8 mouse cellular contexts compared by ENCODE assay signal in genomic region chr12:83072181-83072887, GRCm38 (mm10).
DNase-seq lines count a peak whose midpoint lies in the region; ATAC-seq and TF ChIP-seq lines count a peak whose summit lies in the region.

No protein-coding gene starts in this region.

- no peak for ATAC-seq in kidney, embryonic 16.5 days (ENCODE audit: low FRiP score, low TSS enrichment)
- ATAC-seq in embryonic facial prominence, embryonic 13.5 days (ENCODE audit: insufficient number of reproducible peaks, insufficient read depth, low FRiP score, low TSS enrichment, low read depth): no peak
- no peak for ATAC-seq in hindbrain, postnatal 0 days

- WGBS in kidney, embryonic 16.5 days: 28% methylated on average over 3 of the region's 3 CpGs
- 35% methylated on average over 3 of the region's 3 CpGs for WGBS in bone marrow, adult 2 months
- 41% methylated on average over 3 of the region's 3 CpGs for WGBS in embryonic facial prominence, embryonic 13.5 days
- WGBS in hindbrain, postnatal 0 days: 30% methylated on average over 3 of the region's 3 CpGs

- H3K4me2 ChIP-seq in kidney, embryonic 16.5 days (replicated peaks; ENCODE audit: low read depth, low read length): no peak overlapping the region
- H3K4me2 ChIP-seq in embryonic facial prominence, embryonic 13.5 days: 0 out of 2 replicates have a peak overlapping the region, but pooled peaks have one; percentile 22
- H3K4me2 ChIP-seq in hindbrain, postnatal 0 days (ENCODE audit: low read depth, low read length): no peak overlapping the region

- no peak for TF ChIP-seq POLR2A in bone marrow, adult 2 months (IDR thresholded peaks at IDR 0.05; ENCODE audit: borderline replicate concordance, control insufficient read depth, low read depth, low read length)

- H3K27me3 ChIP-seq in kidney, embryonic 16.5 days (ENCODE audit: insufficient read depth, low read length): no peaks in the 10 kb centered on the region
- H3K27me3 ChIP-seq in embryonic facial prominence, embryonic 13.5 days: no peaks in the 10 kb centered on the region
- no peaks in the 10 kb centered on the region for H3K27me3 ChIP-seq in hindbrain, postnatal 0 days (ENCODE audit: insufficient read depth, low read length)

- no peak for TF ChIP-seq CTCF in bone marrow, adult 2 months (IDR thresholded peaks at IDR 0.05; ENCODE audit: control insufficient read depth, insufficient read depth, low read length)
- TF ChIP-seq CTCF in hindbrain, postnatal 0 days (IDR thresholded peaks at IDR 0.05; ENCODE audit: low read depth): peak; percentile 78

- no peak overlapping the region for H3K9ac ChIP-seq in kidney, embryonic 16.5 days (replicated peaks; ENCODE audit: low read length)
- no peak overlapping the region for H3K9ac ChIP-seq in embryonic facial prominence, embryonic 13.5 days
- no peak overlapping the region for H3K9ac ChIP-seq in hindbrain, postnatal 0 days (replicated peaks; ENCODE audit: low read length)

- no peaks in the 10 kb centered on the region for H3K9me3 ChIP-seq in kidney, embryonic 16.5 days (ENCODE audit: low read length)
- no peaks in the 10 kb centered on the region for H3K9me3 ChIP-seq in embryonic facial prominence, embryonic 13.5 days
- H3K9me3 ChIP-seq in hindbrain, postnatal 0 days (ENCODE audit: low read length): no peaks in the 10 kb centered on the region

- no peak overlapping the region for H3K4me3 ChIP-seq in kidney, embryonic 16.5 days (ENCODE audit: low read length)
- no peak overlapping the region for H3K4me3 ChIP-seq in bone marrow, adult 2 months (replicated peaks; ENCODE audit: control insufficient read depth, low read depth, low read length)
- no peak overlapping the region for H3K4me3 ChIP-seq in embryonic facial prominence, embryonic 13.5 days
- H3K4me3 ChIP-seq in hindbrain, postnatal 0 days (ENCODE audit: low read length): no peak overlapping the region

- H3K36me3 ChIP-seq in kidney, embryonic 16.5 days (ENCODE audit: insufficient read depth, low read length): no peaks in the 10 kb centered on the region
- no peaks in the 10 kb centered on the region for H3K36me3 ChIP-seq in embryonic facial prominence, embryonic 13.5 days
- no peaks in the 10 kb centered on the region for H3K36me3 ChIP-seq in hindbrain, postnatal 0 days (ENCODE audit: insufficient read depth, low read length)

- H3K27ac ChIP-seq in kidney, embryonic 16.5 days (ENCODE audit: low read length): 0 out of 2 replicates have a peak overlapping the region, but pooled peaks have one; percentile 57
- H3K27ac ChIP-seq in bone marrow, adult 2 months (ENCODE audit: control insufficient read depth, insufficient read depth, low read depth, low read length, poor library complexity): peak overlapping the region; percentile 83
- H3K27ac ChIP-seq in embryonic facial prominence, embryonic 13.5 days: peak overlapping the region; percentile 5
- no peak overlapping the region for H3K27ac ChIP-seq in hindbrain, postnatal 0 days

- DNase-seq in kidney, postnatal 10 days: no peak
- peak; percentile 71 for DNase-seq in hindbrain, postnatal 0 days (ENCODE audit: low spot score)
- peak; percentile 65 for DNase-seq in retina, postnatal 1 day
- no peak for DNase-seq in ovary, postnatal 36 days (ENCODE audit: low spot score)
- DNase-seq in thymus, postnatal 25 days: no peak

- peaks cover 24% of the 10 kb centered on the region for H3K4me1 ChIP-seq in kidney, embryonic 16.5 days (ENCODE audit: insufficient read depth, low read length)
- no peaks in the 10 kb centered on the region; the same call in 1 of the 2 replicates for H3K4me1 ChIP-seq in bone marrow, adult 2 months (ENCODE audit: control insufficient read depth, insufficient read depth, low read length)
- peaks cover 22% of the 10 kb centered on the region for H3K4me1 ChIP-seq in embryonic facial prominence, embryonic 13.5 days
- H3K4me1 ChIP-seq in hindbrain, postnatal 0 days (ENCODE audit: insufficient read depth, low read length): peaks cover 6% of the 10 kb centered on the region

Comparison
In these comparisons a context has a peak if more than half of its experiments do, and no peak if none do; other contexts are left out.
1. DNase-seq: peak in hindbrain, postnatal 0 days (single experiment) and retina, postnatal 1 day (single experiment); none in kidney, postnatal 10 days (single experiment), ovary, postnatal 36 days (single experiment) and thymus, postnatal 25 days (single experiment).